Mouse (Mus musculus) stomach, postnatal 0 days (tissue): ENCODE results near the gene Gm27179.
"Not testable (repeated sequence)": the region's sequence is repeated elsewhere in the genome, so short reads cannot be mapped to it uniquely, and the experiment has no call there.

Experiments used
- CTCF ChIP-seq: IDR thresholded peaks from 2 replicates; pipeline ENCODE4 v1.5.1; 2016; ENCODE audit warnings: antibody characterized with exemption, low read depth, mild to moderate bottlenecking, moderate library complexity
- EP300 ChIP-seq: optimal IDR thresholded peaks from 2 replicates; pipeline ENCODE3; 2016; ENCODE audit warnings: antibody characterized with exemption

- not testable (repeated sequence) for TF ChIP-seq CTCF, EP300
Observed at GRCm38 (mm10) chr14:69494946-69495345, 17.4 kb downstream of the Gm27179 start.
